Mouse (Mus musculus) intestine, embryonic 14.5 days (tissue): ENCODE measurements around the gene Aph1b. TPM values are rescaled to one million over a fixed set of nuclear protein-coding genes. Genes with fewer than 3 reads are reported as not detected.

Source experiments
- ATAC-seq: fragments of 200-750 bp; cut with Nextera tagmentation; replicated peaks from 2 replicates; pipeline ENCODE4 v1.8.0; 2017; ENCODE audit warnings: low read depth, moderate number of reproducible peaks, moderate TSS enrichment, moderate library complexity; ENCODE audit not compliant: low FRiP score, low TSS enrichment
- DNase-seq: peaks from one replicate; pipeline ENCODE4 v3.0.0-alpha.2; 2018; ENCODE audit warnings: low spot score
- H3K27ac ChIP-seq: fragments of 300-500 bp; sonication (generic); 2 replicates; pipeline ENCODE4 v1.5.1; 2014; ENCODE audit warnings: low read depth, mild to moderate bottlenecking, control low read depth
- H3K27me3 ChIP-seq: fragments of 300-500 bp; sonication (generic); replicated peaks from 2 replicates; pipeline ENCODE4 v1.6.1; 2014; ENCODE audit warnings: low read length, control low read depth; ENCODE audit not compliant: control insufficient read depth, insufficient read depth
- H3K36me3 ChIP-seq: fragments of 300-500 bp; sonication (generic); 2 replicates; pipeline ENCODE4 v1.6.1; 2014; ENCODE audit warnings: low read length, control low read depth; ENCODE audit not compliant: control insufficient read depth, insufficient read depth
- H3K4me1 ChIP-seq: fragments of 300-500 bp; sonication (generic); replicated peaks from 2 replicates; pipeline ENCODE4 v1.6.1; 2014; ENCODE audit warnings: low read length, control low read depth, mixed read lengths; ENCODE audit not compliant: control insufficient read depth, insufficient read depth
- H3K4me2 ChIP-seq: fragments of 300-500 bp; sonication (generic); 2 replicates; pipeline ENCODE4 v1.6.1; 2014; ENCODE audit warnings: low read length
- H3K4me3 ChIP-seq: fragments of 300-500 bp; sonication (generic); 2 replicates; pipeline ENCODE4 v1.5.1; 2014; ENCODE audit warnings: low read depth, low read length, control low read depth, mixed read lengths
- H3K9ac ChIP-seq: fragments of 300-500 bp; sonication (generic); 2 replicates; pipeline ENCODE4 v1.6.1; 2014; ENCODE audit warnings: mild to moderate bottlenecking, low read length
- H3K9me3 ChIP-seq: fragments of 300-500 bp; sonication (generic); 2 replicates; pipeline ENCODE4 v1.6.1; 2016; ENCODE audit warnings: low read length, control low read depth; ENCODE audit not compliant: control insufficient read depth
- WGBS: fragments of 180-500 bp; shearing (Covaris S2); extraction: QIAGEN DNeasy Blood & Tissue Kit; methylation state at CpG from one replicate; pipeline ENCODE4 v1.1.7; 2014; 5-methylcytosine and 5-hydroxymethylcytosine counted together
- polyA plus RNA-seq: library from polyadenylated mRNA; unstranded; fragments of >200 nt; fragmentation: Nextera tagmentation; extraction: Ambion mirVana; gene quantifications from 2 replicates; pipeline ENCODE4 v1.2.1, GENCODE M21; 2014

Gene Aph1b
- polyA plus RNA-seq, 1 experiment from 2014 or later: 9.5 TPM

- Histone ChIP-seq H3K4me1 (peaks cover 11% of the 10 kb centered on the region), H3K27me3 (no peaks in the 10 kb centered on the region), H3K9ac (no peak overlapping the region), H3K36me3 (no peaks in the 10 kb centered on the region), H3K4me3 (no peak overlapping the region), H3K4me2 (no peak overlapping the region), H3K27ac (no peak overlapping the region), H3K9me3 (no peaks in the 10 kb centered on the region)
- no peak for ATAC-seq
- 76% methylated on average over 6 of the region's 6 CpGs for WGBS
- no peak for DNase-seq
Observed at GRCm38 (mm10) chr9:66734568-66734967, 60.7 kb downstream of the Aph1b start.

DNA sequence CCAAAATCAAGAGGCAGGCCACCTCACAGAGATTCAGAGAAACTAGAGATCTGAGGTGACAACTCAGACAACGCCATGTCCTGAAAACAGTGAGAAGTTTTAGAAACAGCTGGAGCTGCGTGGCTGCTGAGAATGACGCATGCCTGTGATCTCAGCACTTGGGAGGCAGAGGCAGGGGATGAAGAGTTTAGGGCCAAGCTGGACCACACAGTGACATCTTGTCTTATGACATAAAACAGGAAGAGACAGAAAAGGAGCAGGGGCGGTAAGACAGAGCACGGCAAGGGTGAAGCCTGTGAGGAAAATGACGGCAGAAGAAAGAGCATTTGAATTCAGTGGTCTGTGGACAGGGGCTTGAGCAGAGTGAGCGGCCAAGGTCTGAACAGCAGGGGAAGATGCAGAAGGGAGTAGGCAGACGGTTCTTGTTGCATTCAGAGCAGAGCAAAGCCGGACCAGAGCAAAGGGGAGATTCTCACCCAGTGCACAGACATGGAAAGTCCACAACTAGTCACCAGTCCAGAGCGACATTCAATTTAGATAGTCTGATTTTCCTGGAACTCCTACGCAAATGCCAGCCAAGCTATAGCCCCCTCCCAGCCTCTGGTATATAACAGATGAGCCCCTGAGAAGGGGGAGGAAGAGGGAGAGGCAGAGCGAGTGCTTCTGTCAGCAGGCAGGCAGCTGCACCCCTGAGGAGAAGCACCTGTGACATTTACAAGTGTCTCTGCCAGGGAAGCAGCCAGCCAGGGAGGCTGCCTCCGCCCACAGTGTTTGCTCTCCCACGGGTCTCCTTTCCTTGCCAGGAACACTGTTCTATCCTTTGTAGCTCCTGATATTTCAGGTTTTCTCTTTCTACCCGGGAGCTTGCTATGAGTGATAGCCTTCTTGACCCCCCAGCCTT is 62.2 kb downstream of the Aph1b start:
- H3K27ac ChIP-seq: no peak overlapping the region
- H3K4me1 ChIP-seq: peaks cover 11% of the 10 kb centered on the region
- H3K27me3 ChIP-seq: no peaks in the 10 kb centered on the region
- no peak overlapping the region for H3K9ac ChIP-seq
- peak overlapping the region; percentile 26; the same call in 1 of the 2 replicates for H3K4me2 ChIP-seq
- H3K4me3 ChIP-seq: no peak overlapping the region; the same call in 1 of the 2 replicates
- H3K9me3 ChIP-seq: no peaks in the 10 kb centered on the region
- 13% methylated on average over 15 of the region's 15 CpGs for WGBS
- H3K36me3 ChIP-seq: no peaks in the 10 kb centered on the region
- ATAC-seq: 0 out of 2 replicates have a peak, but pooled peaks have one; percentile 50
- peak; percentile 62 for DNase-seq

DNA sequence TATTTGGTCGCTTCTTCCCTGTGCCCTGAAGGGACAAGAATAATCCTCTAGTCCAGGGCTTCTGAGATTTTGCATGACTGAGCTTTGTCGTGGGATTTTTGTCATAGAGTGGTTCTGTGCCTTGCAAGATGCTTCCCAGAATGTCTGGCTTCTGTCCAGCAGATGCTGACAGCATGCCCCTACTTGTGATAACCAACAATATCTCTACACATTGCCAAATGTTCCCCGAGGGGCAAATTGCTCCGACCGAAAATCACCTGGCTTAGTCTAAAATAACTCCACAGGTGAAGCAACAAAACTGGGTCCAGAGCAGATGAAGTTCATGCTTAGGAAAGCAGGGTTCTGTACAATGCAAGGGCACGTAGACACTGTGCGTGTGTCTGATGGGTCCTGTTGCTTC is 64.0 kb downstream of the Aph1b start:
- Histone ChIP-seq H3K27me3 (no peaks in the 10 kb centered on the region), H3K4me3 (no peak overlapping the region), H3K27ac (no peak overlapping the region), H3K9me3 (no peaks in the 10 kb centered on the region), H3K4me1 (peaks cover 11% of the 10 kb centered on the region), H3K4me2 (no peak overlapping the region), H3K36me3 (no peaks in the 10 kb centered on the region), H3K9ac (no peak overlapping the region)
- WGBS: 70% methylated on average over 7 of the region's 7 CpGs
- no peak for DNase-seq
- ATAC-seq: no peak

DNA sequence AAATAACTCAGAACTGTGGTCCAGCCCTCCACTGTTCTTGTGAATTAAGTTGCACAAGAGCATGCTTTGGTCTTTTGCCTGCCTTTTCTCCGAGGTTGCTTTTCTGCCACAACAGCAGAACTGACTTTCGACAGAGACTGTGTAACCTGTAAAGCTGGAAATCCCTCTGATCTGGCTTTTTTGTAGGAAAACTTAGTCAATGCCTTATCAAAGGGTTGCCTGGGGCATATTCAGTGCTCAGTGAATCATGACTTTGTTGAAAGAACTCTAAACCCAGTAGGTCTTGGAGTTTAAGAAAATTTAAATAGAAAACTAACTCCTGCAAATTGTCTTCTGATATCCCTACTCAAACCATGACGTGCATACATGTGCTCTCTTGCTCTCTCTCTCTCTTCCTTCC is 64.7 kb downstream of the Aph1b start:
- Histone ChIP-seq H3K27ac (no peak overlapping the region), H3K27me3 (no peaks in the 10 kb centered on the region), H3K9ac (no peak overlapping the region), H3K36me3 (no peaks in the 10 kb centered on the region), H3K4me2 (no peak overlapping the region), H3K9me3 (no peaks in the 10 kb centered on the region), H3K4me1 (peaks cover 11% of the 10 kb centered on the region), H3K4me3 (no peak overlapping the region)
- no peak for DNase-seq
- ATAC-seq: no peak
- 64% methylated on average over 3 of the region's 3 CpGs for WGBS

GRCm38 (mm10) chr9:66727333-66727732 is 68.0 kb downstream of the Aph1b start:
- Histone ChIP-seq H3K27me3 (no peaks in the 10 kb centered on the region), H3K27ac (no peak overlapping the region), H3K36me3 (no peaks in the 10 kb centered on the region), H3K9me3 (no peaks in the 10 kb centered on the region), H3K4me2 (no peak overlapping the region), H3K4me1 (no peaks in the 10 kb centered on the region), H3K9ac (no peak overlapping the region), H3K4me3 (no peak overlapping the region)
- DNase-seq (no peak), ATAC-seq (no peak)
- 57% methylated on average over 7 of the region's 7 CpGs for WGBS

DNA sequence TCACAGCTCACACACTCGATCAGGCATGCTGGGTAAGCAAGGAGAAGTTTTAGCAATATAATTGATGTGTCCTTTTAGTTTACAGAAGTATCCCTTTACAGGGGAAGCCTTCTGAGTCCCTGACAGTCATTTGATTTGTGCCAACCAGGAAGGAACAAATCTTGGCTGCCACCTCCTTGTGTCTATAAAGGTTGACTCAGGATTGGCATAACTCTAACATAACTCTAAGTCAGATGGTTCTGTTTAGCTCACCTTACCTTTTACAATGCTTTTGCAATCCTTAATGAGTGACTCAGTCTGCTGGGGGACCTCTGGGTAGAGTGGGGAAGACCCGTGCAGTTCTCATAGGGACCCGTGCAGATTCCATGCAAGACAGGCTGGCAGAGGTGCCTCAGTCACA is 69.7 kb downstream of the Aph1b start:
- Histone ChIP-seq H3K4me1 (no peaks in the 10 kb centered on the region), H3K27me3 (no peaks in the 10 kb centered on the region), H3K4me2 (no peak overlapping the region), H3K27ac (no peak overlapping the region), H3K9me3 (no peaks in the 10 kb centered on the region), H3K4me3 (no peak overlapping the region), H3K36me3 (no peaks in the 10 kb centered on the region), H3K9ac (no peak overlapping the region)
- ATAC-seq (no peak), DNase-seq (no peak)
- WGBS: 62% methylated on average over 3 of the region's 3 CpGs

Other genes starting within 250 kb of the Aph1b start
- gene Usp3, start 202.3 kb downstream of the Aph1b start, polyA plus RNA-seq: 83.6 and 97.6 TPM in 2 replicates
- 3.2 and 5.4 TPM in 2 replicates for gene Car12, start 81.8 kb downstream of the Aph1b start, polyA plus RNA-seq
- 0.55 and 1.0 TPM in 2 replicates for gene Gm10647, start 1.5 kb upstream of the Aph1b start, polyA plus RNA-seq
- 3.0 and 5.2 TPM in 2 replicates for gene Aph1c, start 39.2 kb upstream of the Aph1b start, polyA plus RNA-seq
- 26.1 and 30.2 TPM in 2 replicates for gene Rab8b, start 124.2 kb upstream of the Aph1b start, polyA plus RNA-seq
- 723 and 793 TPM in 2 replicates for gene Rps27l, start 150.6 kb upstream of the Aph1b start, polyA plus RNA-seq
- gene Lactb, start 180.0 kb upstream of the Aph1b start, polyA plus RNA-seq: 8.9 and 9.3 TPM in 2 replicates